Mouse (Mus musculus) MEL-GATA-1-ER (cell line): ENCODE results near the gene Mon1b.

ENCODE experiments used
- DNase-seq: peaks from one replicate; pipeline ENCODE4 v3.0.0-alpha.2; 2012; ENCODE audit warnings: low read depth; ENCODE audit errors: extremely low read depth

Mon1b gene

GRCm38 (mm10) chr8:113672599-113673255 is 37.3 kb downstream of the Mon1b start:
- no peak for DNase-seq

GRCm38 (mm10) chr8:113673300-113673699 is 37.9 kb downstream of the Mon1b start:
- DNase-seq = no peak

GRCm38 (mm10) chr8:113674611-113675010 is 39.2 kb downstream of the Mon1b start:
- no peak for DNase-seq

GRCm38 (mm10) chr8:113675281-113675680 is 39.9 kb downstream of the Mon1b start:
- DNase-seq = no peak

GRCm38 (mm10) chr8:113676811-113677210 is 41.4 kb downstream of the Mon1b start:
- no peak for DNase-seq

GRCm38 (mm10) chr8:113679361-113679760 is 44.0 kb downstream of the Mon1b start:
- DNase-seq = no peak

- DNase-seq = no peak
These were observed 52.6 kb downstream of the Mon1b start for GRCm38 (mm10) chr8:113687889-113688542.

GRCm38 (mm10) chr8:113688543-113688915 is 53.1 kb downstream of the Mon1b start:
- DNase-seq = no peak

GRCm38 (mm10) chr8:113691622-113692343 is 56.4 kb downstream of the Mon1b start:
- no peak for DNase-seq
